Mouse (Mus musculus): Measurements from ENCODE around the gene Pdlim5. TPM values are rescaled to one million over a fixed set of nuclear protein-coding genes. Genes with fewer than 3 reads are reported as not detected.
"Not testable (repeated sequence)": the region's sequence is repeated elsewhere in the genome, so short reads cannot be mapped to it uniquely, and the experiment has no call there.

Gene Pdlim5
- polyA plus RNA-seq (2017; shearing (Covaris generic)) = 10 to 100 TPM; 21.5 to 25.7 (median 25.4) TPM

DNA sequence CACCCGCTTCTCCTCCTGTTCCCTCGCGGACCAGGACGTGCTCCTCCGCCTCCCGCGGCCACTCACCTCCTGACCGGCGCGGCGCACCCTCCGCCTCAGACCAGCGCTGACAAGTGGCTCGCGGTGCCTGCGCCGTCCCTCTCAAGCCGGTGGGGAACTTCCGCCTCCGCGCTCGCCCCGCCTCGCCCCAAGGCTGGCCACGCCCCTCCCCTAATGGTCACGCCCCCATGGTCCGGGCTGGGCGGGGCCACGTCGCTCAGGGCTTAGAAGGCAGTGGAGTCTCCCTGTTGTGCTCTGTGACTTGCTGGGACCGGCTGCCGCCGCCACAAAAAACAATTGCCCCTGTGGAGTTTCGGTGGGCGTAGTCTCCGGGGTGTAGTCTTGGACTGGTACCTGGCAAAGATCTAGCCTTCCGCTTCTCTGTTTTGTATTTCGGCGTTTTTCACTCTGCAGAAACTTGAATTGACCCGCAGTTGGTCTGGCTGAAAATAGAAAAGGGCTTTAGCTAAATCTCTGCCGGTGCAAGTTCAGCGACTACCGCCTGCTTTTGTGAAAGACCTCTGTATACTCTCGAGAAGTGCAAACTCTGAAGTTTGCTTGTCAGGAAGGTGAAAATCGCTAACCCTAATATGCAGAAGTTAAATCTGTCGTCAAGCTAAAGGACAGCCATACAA, at the start of gene Pdlim5:
TSS of gene Pdlim5 (minus strand) at position 177 of the 674 bp plus-strand sequence.
- ATAC-seq = peak; percentile 91

DNA sequence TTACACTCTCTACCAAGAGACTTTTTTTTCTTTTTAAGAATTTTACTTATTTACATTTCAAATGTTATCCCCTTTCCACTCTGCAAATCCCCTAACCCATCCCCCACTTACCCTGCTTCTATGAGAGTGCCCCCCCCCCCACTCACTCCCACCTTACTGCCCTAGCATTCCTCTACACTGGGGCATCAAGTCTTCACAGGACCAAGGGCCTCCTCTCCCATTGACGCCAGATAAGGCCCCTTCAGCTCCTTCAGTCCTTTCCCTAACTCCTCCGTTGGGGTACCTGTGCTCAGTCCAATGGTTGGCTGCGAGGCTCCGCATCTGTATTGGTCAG, 48.2 kb upstream of the Pdlim5 start:
- ATAC-seq = no peak

DNA sequence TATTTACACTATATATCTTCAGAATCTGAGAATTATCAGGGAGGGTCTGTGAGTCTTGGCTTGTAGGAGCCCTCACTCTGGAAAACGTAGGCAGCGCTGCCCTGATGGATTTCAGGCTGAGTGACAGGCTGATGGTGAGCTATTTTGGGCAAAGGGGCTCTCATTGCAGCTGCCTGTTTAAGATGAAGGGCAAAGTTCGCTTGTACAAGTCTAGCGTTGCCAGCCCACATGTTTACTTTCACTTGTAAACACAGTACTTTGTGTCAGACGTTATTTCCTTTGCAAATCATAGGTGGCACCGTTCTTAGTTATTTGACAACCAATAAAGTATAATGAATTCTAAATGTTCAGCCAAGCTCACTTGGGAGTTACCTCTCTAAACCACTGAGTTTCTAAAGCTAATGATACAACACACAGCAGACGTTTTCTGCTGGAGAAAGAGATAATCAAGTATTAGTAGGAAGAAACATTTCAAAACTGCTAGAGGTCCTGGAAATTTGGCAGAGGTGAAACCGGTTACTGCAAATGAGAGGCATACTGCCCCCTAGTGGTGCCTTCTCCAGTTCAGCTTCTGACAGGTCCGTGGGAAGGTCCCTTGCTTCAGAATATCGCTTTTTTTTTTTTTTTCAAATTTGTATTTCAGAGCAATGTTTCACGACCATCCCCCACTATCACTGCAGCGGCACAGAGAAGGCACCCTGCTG, 47.7 kb upstream of the Pdlim5 start:
- peak; percentile 78 for ATAC-seq

DNA sequence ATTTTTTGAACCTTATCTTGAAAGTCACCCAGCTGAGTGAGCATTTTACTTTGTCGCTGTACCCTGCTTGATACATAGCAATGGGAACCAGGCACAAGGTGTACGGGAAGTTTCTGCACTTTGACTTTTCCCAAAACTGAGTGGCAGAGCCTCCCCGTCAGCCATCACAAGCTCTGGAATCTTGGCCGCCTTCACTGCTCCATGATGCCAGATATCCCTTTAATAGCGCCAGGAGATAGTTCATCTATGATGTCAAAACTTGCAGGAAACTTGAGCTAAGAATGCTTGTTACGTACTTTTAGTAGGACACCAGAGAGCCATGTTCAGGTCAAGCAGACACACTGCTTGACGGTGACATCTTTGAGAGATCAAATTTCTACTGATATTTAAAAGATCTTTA, 46.7 kb upstream of the Pdlim5 start:
- ATAC-seq = no peak

DNA sequence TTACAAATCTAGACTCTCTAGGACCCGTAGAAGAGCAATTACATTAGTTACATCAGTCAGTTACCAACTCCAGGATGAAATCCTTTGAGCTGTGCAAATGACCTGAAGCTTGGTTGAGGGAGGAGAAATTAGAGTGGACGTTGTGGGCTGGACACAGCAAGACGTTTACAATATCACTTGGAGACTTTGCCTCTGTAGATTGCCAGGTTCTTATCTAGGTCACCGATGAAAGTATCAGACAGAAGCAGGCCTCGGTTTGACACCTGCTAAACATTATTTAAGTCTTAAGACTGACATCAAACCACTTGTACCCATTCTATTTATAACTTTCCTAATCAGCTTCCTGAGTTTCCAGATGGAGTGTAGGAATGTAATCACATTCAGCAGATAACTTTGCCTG, 45.6 kb upstream of the Pdlim5 start:
- no peak for ATAC-seq

DNA sequence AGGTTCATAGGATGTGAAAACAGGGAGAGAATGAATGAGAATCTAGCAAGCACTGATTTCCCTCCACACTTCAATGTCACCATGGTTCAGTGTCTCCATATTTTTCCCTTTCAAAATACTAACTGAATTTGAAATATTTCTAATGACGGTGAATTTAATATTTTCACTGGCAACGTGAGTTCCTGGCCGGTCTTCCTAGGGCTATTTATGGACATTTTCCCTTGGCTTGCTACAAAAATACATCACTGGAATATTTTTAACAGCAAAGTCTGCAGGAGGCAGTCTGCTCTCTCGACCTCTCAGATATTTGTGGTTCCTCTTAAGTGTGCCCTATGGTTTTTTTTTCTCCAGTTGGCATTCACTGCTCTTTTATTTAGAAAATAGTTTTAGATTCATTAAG, 44.7 kb upstream of the Pdlim5 start:
- no peak for ATAC-seq

DNA sequence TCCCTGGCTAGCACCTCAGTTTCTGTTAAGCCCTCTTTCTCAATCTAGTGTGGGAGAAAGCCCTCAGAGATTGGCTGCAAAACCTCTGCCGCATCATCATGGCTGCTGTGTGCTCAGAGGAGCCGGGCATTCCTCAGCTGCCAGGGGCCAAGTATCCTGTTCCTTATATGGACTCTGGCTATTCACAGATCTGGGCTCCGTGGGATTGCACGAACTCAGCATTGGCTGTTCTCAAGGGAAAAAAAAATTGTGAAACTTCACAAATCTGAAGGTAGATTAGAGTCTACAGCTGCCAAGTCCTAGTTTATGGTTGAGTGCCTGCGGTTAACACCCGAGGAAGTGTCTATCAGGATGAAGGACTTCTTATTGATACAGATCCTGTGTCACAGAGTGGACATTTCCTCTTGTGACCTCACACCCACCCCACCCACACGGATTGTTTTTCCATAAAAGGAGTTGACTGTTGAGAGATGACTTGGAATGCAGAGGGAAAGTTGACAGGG, 44.1 kb upstream of the Pdlim5 start:
- ATAC-seq = no peak

DNA sequence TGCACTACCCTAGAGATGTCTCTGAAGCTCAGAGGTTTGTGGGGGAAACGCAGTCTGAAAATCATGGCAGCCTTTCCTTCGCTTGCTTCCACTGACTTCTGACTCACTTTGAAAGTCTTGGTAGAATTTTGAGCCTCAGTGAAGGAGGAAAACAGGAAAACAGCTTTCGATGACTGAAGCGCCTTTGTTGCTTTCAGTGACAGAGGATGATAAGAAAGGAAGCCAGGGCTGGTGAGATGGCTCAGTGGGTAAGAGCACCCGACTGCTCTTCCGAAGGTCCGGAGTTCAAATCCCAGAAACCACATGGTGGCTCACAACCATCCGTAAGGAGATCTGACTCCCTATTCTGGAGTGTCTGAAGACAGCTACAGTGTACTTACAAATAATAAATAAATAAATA, 43.1 kb upstream of the Pdlim5 start:
- not testable (repeated sequence) for ATAC-seq

DNA sequence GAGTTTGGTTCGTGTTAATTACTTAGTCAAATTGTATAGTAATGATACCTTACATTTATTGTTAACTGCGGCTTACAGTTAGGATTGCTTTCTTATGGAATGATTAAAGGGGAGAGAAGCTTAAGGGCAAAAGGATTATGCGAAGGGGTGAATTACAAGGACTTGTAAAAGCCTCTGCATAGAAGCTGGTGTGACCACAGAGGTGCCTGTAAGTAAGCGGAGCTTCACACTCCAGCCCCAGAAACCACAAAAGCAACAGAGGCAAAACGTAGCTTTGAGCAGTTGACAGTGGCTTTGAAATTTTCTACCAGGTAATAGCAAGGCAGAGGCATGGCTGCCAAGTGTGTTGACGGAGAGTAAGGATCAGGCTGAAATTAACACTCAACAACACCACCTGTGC, 41.3 kb upstream of the Pdlim5 start:
- no peak for ATAC-seq

DNA sequence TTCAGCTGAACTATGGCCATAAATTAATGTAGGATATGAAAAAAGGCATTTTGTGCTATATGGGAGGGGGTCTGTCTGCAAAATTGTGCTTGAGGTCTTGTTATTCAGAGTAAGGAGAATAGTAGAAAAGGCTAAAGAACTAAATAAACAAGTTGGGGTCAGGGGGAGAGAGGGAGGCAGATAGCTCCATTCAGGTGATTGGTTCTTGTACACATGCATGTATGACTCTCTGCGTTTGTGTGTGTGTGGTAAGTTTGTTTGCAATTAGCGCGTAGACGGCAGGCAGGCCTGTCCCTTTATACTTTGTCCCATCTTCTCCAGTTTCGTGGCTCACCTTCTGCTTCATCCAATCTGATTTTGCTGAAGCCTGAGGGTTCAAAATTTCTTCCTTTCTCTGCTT, 40.7 kb upstream of the Pdlim5 start:
- no peak for ATAC-seq

DNA sequence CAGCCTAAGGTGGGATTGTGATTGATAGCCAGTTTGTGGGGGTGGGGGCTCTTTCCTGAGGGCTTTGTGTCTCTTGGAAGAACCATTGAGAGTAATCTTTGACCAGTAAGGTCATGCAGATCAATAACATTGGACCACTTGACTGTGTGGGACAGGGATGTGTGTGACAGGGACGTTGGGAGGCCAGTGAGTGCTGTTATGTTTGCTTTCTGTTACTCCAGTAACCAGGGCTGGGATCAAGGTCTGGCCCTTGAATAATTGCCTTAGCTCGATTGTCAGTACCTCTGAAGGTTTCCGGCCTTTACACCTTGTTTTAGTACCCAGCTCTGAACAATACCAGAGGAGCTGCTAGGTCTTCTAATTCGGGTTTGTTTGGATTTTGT, 39.3 kb upstream of the Pdlim5 start:
- ATAC-seq = no peak

DNA sequence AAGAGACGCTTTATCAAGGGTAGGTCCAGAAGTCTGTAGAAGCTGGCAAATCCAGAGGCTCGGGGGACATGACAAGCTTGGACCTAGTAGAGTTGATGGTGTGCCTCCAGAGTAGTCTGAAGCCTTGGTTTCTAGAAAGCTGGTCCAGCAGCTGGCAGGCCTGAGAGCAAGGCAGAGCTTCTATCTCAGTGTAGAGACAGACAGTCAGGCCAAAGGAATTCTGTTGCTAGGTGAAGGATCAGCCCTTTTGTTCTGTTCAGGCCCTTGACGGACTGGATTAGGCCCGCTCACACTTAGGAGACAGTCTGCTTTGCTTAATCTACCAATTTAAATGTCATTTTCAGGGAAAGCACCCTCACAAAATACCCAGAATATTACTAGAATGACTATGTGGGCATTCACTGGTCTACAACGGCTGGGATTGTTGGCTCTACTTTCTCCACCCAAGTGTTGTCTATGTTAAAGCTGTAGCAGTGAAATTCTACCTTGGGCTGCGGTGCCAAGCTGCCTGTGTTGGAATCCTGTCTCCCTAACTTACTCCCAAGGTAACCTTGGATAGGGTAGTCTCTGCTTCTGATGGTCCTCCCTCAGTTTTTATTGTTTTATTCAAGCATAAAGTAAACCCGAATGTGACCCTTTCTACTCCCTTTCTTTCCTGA, 38.8 kb upstream of the Pdlim5 start:
- ATAC-seq = no peak

DNA sequence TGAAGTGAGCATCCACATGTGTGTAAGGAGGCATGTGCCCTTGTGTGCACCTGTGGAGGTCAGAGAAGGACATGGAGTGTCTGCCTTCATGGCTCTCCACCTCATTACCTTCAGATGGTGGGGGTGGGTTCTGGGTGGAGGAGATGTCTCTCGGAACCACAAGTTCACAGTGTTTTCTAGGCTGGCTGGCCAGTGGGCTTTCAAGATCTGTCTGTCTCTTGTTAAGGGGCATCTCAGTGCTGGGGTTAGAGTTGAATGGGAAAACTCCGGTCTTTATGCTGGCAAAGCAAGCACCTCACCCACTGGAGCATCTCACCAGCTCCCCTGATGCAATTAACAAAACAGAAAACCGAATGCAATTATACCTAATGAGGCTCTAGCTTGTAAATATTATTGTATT, 36.0 kb upstream of the Pdlim5 start:
- no peak for ATAC-seq

DNA sequence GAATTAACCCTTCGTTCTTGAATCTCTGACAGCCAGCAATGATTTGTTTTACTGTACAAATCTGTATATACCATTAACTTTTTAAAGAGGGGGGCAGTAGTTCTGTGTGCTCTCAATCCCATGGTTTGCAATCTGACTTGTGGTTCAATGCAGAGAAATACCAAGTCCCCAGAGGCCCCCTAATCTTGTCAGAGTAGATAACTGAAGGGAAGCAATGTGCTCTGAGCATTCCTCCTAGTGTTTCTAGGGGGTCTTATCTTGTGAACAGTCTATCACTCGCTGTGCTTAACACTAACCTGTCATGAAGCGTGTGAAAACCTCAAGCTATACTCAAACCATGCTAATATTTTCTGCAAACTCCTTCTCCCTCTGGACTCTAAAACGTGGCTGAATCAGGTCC, 34.6 kb upstream of the Pdlim5 start:
- no peak for ATAC-seq

DNA sequence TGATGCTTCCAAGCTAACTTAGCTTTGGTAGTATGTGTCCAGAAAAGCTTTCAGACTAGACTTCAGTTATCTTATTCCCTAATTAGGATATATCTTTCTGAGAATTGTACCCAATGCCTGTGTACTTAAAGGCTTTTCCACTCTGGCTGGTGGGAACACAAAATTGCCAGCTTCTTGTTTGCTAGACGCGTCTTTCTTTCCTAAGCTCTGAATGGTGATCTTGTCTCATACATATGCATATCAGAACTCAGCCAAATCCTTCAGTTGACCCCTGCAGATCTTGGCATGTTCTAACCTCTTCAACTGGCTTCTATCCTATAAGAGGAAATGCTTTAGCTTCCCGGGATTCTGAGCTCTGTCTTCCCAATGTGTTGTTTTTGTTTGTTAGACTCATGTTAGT, 31.3 kb upstream of the Pdlim5 start:
- no peak for ATAC-seq

DNA sequence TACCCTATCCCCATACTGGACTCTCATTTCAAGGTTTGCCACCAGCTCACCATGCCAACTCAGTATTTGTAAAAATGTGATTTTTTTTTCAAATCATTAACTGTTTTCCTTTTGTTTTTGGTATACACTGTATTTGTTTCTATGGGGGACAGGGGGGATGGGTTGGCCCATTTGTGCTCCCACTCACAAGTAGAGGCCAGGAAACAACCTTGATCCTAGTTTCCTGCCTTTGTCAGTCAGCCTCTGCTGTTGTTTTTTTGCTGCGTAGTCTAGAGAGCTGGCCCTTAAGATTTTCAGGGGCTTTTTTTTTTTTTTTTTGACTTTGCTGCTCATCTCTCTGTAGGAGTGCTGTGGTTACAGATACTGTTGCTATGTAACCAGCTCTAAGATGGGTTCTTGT, 28.6 kb upstream of the Pdlim5 start:
- ATAC-seq = no peak

DNA sequence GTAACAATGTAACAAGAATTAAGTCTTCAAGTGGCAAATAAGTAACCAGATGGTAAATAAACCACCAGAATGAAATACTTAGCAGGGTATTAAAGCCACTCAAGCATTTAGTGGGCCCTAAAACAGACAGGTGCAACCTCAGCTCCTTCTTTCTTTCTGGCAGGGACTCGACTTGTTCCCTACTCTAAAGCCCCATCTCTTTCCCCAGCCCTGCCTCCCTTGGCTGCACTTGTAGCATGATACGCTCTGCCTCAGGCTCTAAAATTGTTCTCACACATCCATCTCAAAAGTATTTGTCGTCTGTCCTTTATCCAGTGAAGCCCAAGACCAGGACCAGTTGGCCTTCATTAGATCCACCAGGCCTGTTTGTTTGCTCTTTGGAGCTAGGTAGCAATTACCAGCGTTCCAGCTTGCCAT, 28.0 kb upstream of the Pdlim5 start:
- ATAC-seq = no peak

DNA sequence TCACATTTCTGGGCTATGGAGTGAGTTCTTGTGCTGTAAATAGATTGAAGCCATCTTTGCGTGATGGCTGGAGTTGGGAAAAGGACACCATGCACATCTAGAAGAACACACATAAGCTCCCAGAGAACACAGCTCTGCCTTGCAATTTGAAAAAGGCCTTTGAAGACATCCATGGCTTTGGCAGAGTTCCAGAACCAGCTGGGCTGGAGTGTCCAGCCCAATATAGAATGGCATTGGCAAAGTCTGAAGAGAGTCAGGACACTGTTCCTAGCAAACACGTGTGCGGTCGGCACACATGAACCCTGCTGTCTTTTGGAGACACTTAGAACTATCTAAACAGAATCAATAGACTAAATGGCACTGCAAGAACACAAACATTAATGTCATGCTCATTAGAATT, 26.7 kb upstream of the Pdlim5 start:
- no peak for ATAC-seq

DNA sequence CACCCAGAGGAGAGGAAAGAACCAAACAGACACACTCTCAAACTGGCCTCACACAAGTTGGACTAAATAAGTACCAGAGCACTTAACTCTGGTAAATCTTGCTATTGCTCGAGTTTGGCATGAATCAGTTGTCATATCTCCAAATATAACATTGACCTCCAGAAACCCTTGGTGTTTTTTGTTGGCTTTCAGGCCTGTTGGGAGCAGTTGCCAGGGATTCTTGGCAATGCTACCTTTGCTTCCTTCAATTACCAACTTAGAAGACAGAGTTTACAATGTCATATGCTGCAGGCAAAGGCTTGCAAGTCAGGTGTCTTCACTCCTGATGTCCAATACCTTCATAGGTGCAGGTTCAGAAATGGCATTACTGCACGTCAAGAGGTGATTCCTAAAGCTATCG, 26.0 kb upstream of the Pdlim5 start:
- ATAC-seq = no peak

DNA sequence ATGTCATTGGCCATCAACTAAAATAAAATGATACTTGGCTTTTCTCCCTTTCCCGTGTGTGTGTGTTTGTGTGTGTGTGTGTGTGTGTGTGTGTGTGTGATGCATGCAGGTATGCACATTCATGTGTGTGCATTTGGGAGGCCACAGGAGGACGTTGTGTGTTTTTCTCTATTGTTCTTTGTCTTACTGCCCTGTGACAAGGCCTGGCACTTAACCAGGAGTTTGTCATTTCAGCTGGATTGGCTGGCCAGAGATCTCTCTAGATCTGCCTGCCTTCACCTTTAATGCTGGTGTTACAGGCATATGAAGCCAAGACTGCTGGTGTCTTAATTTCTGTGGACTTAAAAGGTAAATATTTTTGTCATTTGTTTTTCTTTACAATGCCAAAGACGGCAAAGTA, 22.5 kb upstream of the Pdlim5 start:
- no peak for ATAC-seq

DNA sequence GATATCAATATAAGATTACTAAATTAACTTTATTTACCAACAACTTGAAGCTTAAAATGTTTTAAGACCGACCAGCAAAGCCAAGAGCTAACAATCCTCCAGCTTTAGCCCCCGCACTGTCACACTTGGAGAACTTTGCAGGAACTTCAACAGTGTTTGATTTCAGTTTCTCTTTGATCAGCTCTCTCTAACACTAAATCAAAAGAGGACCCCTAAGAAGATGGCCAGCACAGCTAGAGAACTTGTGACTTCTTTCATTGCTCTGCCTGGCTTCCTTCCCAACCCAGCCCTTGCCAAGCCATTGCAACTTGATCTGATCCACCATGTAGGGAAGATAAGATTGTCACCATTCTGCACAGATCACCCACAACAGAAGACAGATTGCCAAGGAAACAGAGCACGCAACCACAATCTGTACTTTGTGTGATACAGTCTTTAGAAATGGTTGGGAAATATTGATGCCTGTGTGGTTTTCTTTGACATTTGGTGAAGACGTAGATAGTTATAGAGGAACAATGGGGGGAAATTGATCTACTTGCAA, 17.9 kb upstream of the Pdlim5 start:
- ATAC-seq = no peak

DNA sequence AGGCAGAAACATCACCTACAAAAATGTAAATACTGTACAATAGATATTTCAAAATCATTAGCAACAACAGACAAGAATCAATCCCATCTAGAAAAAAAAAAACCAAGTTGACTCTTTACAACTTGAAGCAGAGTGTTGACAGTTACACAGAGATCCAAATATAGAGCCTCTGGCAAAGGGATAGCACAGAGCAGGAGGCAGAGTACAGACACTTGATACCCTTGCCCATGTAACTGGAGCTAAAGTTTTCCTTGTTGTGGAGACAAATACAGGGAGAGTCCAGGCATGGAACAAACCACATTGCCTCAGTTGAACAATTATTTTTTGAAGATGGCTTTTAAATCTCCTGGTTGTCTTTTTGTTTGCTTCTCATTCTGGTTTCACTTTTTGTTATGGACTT, 15.4 kb upstream of the Pdlim5 start:
- ATAC-seq = no peak

DNA sequence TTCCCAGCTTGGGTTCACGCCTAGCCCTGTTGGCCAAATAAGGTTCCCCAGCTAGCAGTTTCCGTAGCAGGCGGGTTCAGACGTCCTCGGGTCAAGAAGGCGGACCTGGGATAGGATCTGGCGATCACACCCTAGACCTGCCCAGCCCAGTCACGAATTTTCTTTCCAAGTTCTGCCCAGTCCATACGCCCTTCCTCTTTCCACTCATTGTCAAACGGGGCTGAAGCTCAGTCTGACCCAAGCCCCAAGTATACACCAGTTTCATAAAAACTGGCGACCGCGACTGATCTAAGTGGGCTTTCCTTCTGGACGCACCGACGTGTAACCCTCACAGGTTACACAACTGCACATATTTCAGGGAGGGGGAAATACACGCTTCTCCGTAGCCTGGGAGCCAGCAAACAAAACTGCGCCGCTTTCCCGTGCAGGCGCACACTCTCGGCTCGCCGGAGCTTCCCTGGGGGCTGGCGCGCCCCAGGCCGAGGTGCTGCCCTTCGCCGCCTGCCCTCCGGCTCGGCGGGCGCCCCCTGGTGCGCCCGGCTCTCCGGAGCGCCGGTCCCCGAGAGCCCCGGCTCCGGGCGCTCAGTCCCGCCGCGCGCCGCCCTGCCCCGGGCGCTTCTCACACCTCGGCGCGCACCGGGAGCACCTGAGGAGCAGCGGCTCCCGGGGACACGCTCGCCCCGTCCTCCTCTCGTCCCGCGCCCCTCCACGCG, 544 bp downstream of the Pdlim5 start:
- ATAC-seq = peak; percentile 70
